Mouse (Mus musculus) liver, embryonic 14.5 days (tissue): ENCODE measurements at regions not wholly inside any gene's neighbourhood (a gene's known extent, or its start where the extent isn't known, plus 50 kb on each side); places are given as distances from the start of the nearest gene placed in this dataset.

Experiments
- ATAC-seq: fragments of 200-750 bp; cut with Nextera tagmentation; 2 replicates; pipeline ENCODE4 v1.8.0; 2017; ENCODE audit warnings: moderate number of reproducible peaks, mild to moderate bottlenecking, moderate library complexity; ENCODE audit not compliant: insufficient read depth
- DNase-seq, 3 experiments: peaks; one replicate each; pipeline ENCODE4 v3.0.0-alpha.2; 2012 to 2013; ENCODE audit warnings: low read depth in 3 of 3, low spot score in 3 of 3
- H3K27ac ChIP-seq: fragments of 300-500 bp; sonication (generic); 2 replicates; pipeline ENCODE4 v1.5.1; 2014; ENCODE audit warnings: moderate library complexity, mild to moderate bottlenecking, control low read depth, inconsistent platforms
- H3K27me3 ChIP-seq: fragments of 300-500 bp; sonication (generic); 2 replicates; pipeline ENCODE4 v1.6.1; 2014; ENCODE audit warnings: mild to moderate bottlenecking, low read length, moderate library complexity; ENCODE audit not compliant: control insufficient read depth, insufficient read depth
- H3K36me3 ChIP-seq: fragments of 300-500 bp; sonication (generic); replicated peaks from 2 replicates; pipeline ENCODE4 v1.6.1; 2014; ENCODE audit warnings: low read depth; ENCODE audit not compliant: control insufficient read depth, insufficient read depth
- H3K4me1 ChIP-seq, 2 experiments: fragments of 200-500 bp in 1 of 2; fragments of 300-500 bp in 1 of 2; sonication (generic) in 1 of 2; replicated peaks; 2 replicates each; pipeline ENCODE4 v1.6.1; 2012 to 2014; ENCODE audit warnings: antibody characterized with exemption in 1 of 2, inconsistent platforms in 1 of 2, low read length in 1 of 2; ENCODE audit not compliant: control insufficient read depth in 2 of 2, insufficient read depth in 2 of 2
- H3K4me2 ChIP-seq: fragments of 300-500 bp; sonication (generic); 2 replicates; pipeline ENCODE4 v1.6.1; 2014; ENCODE audit warnings: low read depth, mild to moderate bottlenecking, control low read depth, moderate library complexity
- H3K4me3 ChIP-seq, 2 experiments: fragments of 200-500 bp in 1 of 2; fragments of 300-500 bp in 1 of 2; sonication (generic) in 1 of 2; 2 replicates each; pipeline ENCODE4 v1.5.1; 2012 to 2014; ENCODE audit warnings: low read depth in 2 of 2, low read length in 2 of 2, mild to moderate bottlenecking in 2 of 2, control low read depth in 1 of 2, inconsistent platforms in 1 of 2, moderate library complexity in 1 of 2; ENCODE audit not compliant: insufficient read depth in 1 of 2
- H3K9ac ChIP-seq: fragments of 300-500 bp; sonication (generic); replicated peaks from 2 replicates; pipeline ENCODE4 v1.6.1; 2014; ENCODE audit warnings: mild to moderate bottlenecking, control low read depth, moderate library complexity
- H3K9me3 ChIP-seq: fragments of 300-500 bp; sonication (generic); 2 replicates; pipeline ENCODE4 v1.6.1; 2016; ENCODE audit warnings: low read length, mixed read lengths; ENCODE audit not compliant: control insufficient read depth
- CTCF ChIP-seq: IDR thresholded peaks from 2 replicates; pipeline ENCODE4 v1.5.1; 2016; ENCODE audit warnings: antibody characterized with exemption, low read depth, control low read depth
- EP300 ChIP-seq: IDR thresholded peaks from 2 replicates; pipeline ENCODE4 v1.6.1; 2016; ENCODE audit warnings: antibody characterized with exemption, low read depth
- WGBS: fragments of 180-500 bp; shearing (Covaris S2); extraction: QIAGEN DNeasy Blood & Tissue Kit; methylation state at CpG from one replicate; pipeline ENCODE4 v1.1.7; 2014; ENCODE audit not compliant: insufficient replicate concordance; 5-methylcytosine and 5-hydroxymethylcytosine counted together

DNA sequence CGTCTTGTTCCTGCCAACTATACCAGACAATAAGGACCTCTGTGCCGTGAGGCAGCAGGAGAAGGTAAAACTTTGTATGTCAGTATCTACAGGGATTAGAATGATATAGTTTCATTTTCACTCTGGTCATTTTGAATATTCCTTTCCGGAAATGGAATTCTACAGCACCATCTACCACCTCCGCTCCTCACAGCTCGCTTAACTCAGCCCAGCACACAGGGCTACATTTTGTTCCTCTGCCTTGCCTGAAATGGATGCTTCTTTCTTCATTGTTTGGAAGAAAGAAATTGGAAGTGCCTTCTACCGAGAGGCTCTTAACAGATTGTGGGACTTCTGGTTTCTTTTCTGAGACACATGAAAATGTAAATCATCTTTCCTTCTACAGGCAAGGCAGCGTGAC lies 217.4 kb upstream of the Arx start:
- no peaks in the 10 kb centered on the region for H3K4me1 ChIP-seq
- no peaks in the 10 kb centered on the region for H3K27me3 ChIP-seq
- no peak overlapping the region for H3K27ac ChIP-seq
- no peaks in the 10 kb centered on the region for H3K36me3 ChIP-seq
- H3K9me3 ChIP-seq = no peaks in the 10 kb centered on the region
- no peak overlapping the region for H3K9ac ChIP-seq
- DNase-seq (no peak), ATAC-seq (no peak)
- no peak overlapping the region for H3K4me3 ChIP-seq
- WGBS = 54% methylated on average over 7 of the region's 7 CpGs
- TF ChIP-seq EP300 (no peak), CTCF (no peak)
- H3K4me2 ChIP-seq = no peak overlapping the region

DNA sequence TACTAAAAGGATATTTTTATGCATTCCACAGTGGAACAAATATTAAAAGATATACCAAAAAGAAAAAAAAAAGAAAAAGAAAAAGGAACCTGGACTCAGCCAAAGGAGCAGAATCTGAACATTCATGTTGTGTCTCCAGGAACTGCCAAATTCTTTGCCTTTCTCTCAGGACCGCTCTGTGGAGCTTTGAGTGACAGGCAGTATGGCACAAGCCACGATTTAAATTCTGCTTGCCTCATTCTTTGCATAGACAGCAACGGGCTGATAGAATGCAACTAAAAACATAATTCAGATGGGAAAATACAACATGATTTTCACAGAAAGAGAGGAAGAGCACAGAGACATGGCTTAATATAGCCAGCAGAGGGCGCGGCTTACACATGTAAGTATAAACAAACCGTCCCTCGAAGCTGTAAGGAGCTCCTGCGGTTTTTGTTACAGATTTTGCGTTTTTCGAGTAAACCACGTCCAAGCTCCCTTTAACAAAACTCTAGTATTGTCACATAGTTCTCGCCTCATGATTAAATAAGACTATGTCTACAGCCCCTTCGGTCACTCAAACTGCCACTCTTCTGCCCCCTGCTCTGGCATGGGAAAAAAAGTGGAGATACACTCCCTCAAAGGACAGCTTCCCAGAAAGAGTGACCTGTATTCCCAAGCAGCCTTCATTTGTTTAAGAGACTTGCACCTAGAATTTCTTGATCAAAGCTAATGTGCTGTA lies 216.5 kb upstream of the Arx start:
- Histone ChIP-seq H3K4me2 (no peak overlapping the region), H3K27ac (no peak overlapping the region), H3K4me1 (no peaks in the 10 kb centered on the region), H3K9ac (no peak overlapping the region), H3K36me3 (no peaks in the 10 kb centered on the region), H3K4me3 (no peak overlapping the region), H3K27me3 (no peaks in the 10 kb centered on the region), H3K9me3 (no peaks in the 10 kb centered on the region)
- WGBS = 10% methylated on average over 13 of the region's 13 CpGs
- DNase-seq = peak in 2 of 3 experiments; percentile 1 to 4
- no peak for ATAC-seq
- TF ChIP-seq CTCF (peak; percentile 54), EP300 (no peak)

DNA sequence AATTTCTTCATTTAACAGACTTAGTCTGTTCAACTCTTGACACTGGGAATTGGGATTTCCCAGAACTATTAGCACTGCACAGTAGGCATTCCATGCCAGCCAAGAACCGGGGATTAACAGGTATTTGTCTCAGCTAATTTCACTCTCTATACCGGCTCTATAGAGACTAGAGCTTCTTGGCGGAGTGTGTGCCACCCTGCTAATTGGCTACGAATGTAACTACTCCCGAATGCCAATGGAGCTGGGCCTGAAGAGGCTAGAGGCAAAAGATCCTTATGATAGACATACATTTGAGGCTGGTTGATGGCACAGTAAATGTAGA lies 216.0 kb upstream of the Arx start:
- H3K4me3 ChIP-seq = no peak overlapping the region
- H3K27ac ChIP-seq = no peak overlapping the region
- no peak overlapping the region for H3K9ac ChIP-seq
- H3K4me2 ChIP-seq = no peak overlapping the region
- H3K4me1 ChIP-seq = no peaks in the 10 kb centered on the region
- WGBS = 40% methylated on average over 5 of the region's 5 CpGs
- TF ChIP-seq CTCF = no peak
- no peak for TF ChIP-seq EP300
- DNase-seq = no peak
- no peak for ATAC-seq
- no peaks in the 10 kb centered on the region for H3K27me3 ChIP-seq
- no peaks in the 10 kb centered on the region for H3K36me3 ChIP-seq
- no peaks in the 10 kb centered on the region for H3K9me3 ChIP-seq

DNA sequence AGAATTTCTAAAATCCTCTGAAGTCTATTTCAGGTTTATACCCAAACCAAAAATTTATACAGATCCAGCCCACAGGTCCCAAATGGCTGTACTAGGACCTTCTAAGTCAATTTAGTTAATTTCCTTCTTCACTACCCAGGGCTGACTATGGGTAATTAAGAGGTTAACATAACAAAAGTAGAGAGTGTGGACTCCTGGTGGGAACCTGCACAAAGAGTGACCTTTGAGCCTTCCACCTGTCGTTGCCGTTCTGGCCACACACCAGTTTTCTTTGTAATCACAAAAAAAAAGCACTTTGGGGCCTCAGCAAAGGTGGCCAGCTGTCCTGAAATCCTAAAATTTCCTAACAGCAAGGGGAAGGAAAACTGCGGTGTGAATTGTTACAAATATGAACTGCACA lies 197.3 kb upstream of the Arx start:
- DNase-seq (peak in 1 of 3 experiments; percentile 0), ATAC-seq (no peak)
- Histone ChIP-seq H3K9me3 (no peaks in the 10 kb centered on the region), H3K4me1 (no peaks in the 10 kb centered on the region), H3K36me3 (no peaks in the 10 kb centered on the region), H3K4me2 (no peak overlapping the region), H3K27ac (no peak overlapping the region), H3K27me3 (no peaks in the 10 kb centered on the region), H3K9ac (no peak overlapping the region), H3K4me3 (no peak overlapping the region)
- TF ChIP-seq EP300 (no peak), CTCF (no peak)
- 37% methylated on average over 3 of the region's 3 CpGs for WGBS

DNA sequence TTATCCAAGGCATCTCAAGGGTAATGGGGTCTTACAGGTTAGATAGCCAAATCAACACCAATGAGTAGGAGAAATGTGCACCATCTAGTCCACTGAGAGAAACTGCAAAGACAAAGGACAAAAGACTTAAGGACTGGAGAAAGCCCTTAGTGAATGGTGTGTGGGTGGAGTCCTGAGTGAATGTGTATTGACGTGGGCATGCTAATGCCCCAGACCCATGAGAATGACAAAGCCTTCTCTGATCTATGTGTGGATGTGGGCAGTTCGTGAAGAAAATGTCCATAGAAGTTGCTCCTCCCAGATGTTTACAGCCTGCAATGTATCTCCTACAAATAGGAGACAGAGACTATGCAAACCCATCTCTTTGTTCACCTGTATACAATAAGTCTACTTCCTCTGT lies 188.7 kb upstream of the Arx start:
- Histone ChIP-seq H3K9ac (no peak overlapping the region), H3K27me3 (no peaks in the 10 kb centered on the region), H3K4me1 (no peaks in the 10 kb centered on the region), H3K4me2 (no peak overlapping the region), H3K9me3 (no peaks in the 10 kb centered on the region), H3K36me3 (no peaks in the 10 kb centered on the region), H3K4me3 (no peak overlapping the region), H3K27ac (no peak overlapping the region)
- DNase-seq = no peak
- ATAC-seq = no peak
- no peak for TF ChIP-seq CTCF
- TF ChIP-seq EP300 = no peak
- WGBS = 70% methylated on average over 2 of the region's 2 CpGs
